Mouse (Mus musculus) CD4-positive, CD25-positive, alpha-beta regulatory T cell, adult 4 months (primary cell): ENCODE results near the gene Gse1. TPM values are rescaled to one million over a fixed set of nuclear protein-coding genes. Genes with fewer than 3 reads are reported as not detected.

Source experiments
- ATAC-seq: one replicate; pipeline ENCODE4 v1.8.0; 2017
- polyA plus RNA-seq, 2 experiments: library from polyadenylated mRNA; unstranded; fragments of 100-300 nt; shearing (Covaris generic); gene quantifications; one replicate each; pipeline ENCODE4 v1.2.1; 2017

The Gse1 gene
- polyA plus RNA-seq, 2 experiments from 2014 or later = 2.2 to 4.2 TPM

DNA sequence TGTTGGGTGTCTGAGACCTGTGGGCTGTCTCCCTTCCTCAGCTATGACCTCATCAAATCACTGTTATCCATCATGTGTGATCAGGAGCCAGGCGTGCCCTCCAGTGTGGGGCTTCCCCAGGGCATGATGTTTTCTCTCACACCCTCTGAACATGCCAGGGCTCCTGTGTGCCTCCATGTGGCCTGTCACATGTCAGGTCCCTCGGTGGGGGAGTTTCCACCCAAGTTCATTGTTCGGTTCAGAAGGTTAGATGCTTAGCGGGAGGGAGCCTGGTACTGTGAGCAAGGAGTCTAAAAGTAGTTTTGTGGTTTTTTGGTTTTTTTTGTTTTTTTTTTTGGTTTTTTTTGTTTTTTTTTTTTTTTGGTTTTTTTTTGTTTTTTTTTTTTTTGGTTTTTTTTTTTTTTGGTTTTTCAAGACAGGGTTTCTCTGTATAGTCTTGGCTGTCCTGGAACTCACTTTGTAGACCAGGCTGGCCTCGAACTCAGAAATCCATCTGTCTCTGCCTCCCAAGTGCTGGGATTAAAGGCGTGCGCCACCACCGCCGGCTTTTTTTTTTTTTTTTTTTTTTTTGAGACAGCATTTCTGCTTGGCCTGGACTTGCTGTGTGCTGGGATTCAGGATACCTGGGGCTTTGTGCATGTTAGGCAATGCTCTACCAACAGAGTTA lies 235.8 kb downstream of the Gse1 start:
- peak; percentile 71 for ATAC-seq

- ATAC-seq = no peak
Observed at GRCm38 (mm10) chr8:120464585-120464937, 236.3 kb downstream of the Gse1 start.

GRCm38 (mm10) chr8:120465710-120466109 lies 237.5 kb downstream of the Gse1 start:
- no peak for ATAC-seq

- ATAC-seq = no peak
Observed at GRCm38 (mm10) chr8:120466266-120466665, 238.0 kb downstream of the Gse1 start.

DNA sequence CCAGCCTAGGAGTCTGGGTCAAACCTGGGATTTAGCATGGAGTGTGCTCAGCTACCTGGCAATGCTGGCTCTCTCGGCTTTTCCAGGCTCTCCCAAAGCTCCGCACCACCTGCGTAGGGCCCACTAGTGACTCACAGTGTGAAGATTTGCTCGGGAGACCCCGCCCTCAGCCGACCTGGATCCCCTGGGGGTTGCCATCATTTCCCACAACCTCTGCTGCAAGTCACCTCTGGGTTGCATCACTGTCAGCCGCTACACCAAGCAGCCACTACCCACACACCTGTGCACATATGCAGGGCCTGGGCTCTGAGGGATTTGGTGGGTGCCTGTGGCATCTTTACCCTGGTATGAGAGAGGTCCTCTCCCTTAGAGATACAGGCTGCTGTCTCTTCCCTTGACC lies 239.3 kb downstream of the Gse1 start:
- no peak for ATAC-seq

- ATAC-seq = no peak
Observed at GRCm38 (mm10) chr8:120470170-120470569, 241.9 kb downstream of the Gse1 start.

DNA sequence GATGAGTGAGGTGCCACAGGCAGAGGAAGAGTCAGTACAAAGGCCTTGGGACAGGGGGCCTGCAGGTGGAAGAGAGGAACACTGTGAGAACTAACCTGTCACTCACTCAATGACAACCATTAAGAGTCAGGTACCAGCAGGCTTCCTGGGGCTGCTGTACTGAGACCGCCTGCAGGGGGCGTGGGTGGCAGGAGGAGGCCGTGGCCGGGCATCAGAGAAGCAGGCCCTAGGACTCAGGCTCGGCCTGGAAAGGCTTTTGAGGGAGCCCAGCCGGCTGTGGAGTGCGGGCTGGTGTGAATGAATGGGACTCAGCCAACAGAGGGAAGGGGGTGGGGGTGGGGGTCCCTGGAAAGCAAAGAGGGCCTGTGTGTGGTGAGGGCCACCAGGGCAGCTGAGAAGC lies 242.9 kb downstream of the Gse1 start:
- ATAC-seq = no peak

DNA sequence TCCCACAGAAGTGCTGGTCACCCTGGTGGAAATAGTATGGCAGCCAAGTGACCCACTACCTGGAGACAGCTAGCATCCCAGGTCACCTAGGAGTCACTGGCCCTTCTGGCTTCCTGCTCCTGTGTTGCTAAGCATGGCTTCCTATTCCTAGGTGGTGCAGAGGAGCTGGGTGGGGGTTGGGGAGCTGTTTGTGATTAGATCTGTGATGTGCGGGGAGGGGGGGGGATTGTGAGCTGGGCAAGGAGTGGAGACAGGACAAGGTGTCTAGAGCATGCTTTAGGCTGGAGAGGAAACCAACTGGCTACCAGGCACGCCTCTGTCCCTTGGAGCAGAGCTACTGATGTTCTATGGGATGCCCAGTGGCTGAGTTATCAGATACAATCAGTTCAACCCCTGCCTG lies 243.5 kb downstream of the Gse1 start:
- ATAC-seq = no peak

GRCm38 (mm10) chr8:120472230-120472629 lies 244.0 kb downstream of the Gse1 start:
- no peak for ATAC-seq

GRCm38 (mm10) chr8:120473729-120474364 lies 245.6 kb downstream of the Gse1 start:
- no peak for ATAC-seq

GRCm38 (mm10) chr8:120474496-120475235 lies 246.4 kb downstream of the Gse1 start:
- no peak for ATAC-seq

- no peak for ATAC-seq
Observed at GRCm38 (mm10) chr8:120475462-120476201, 247.4 kb downstream of the Gse1 start.

DNA sequence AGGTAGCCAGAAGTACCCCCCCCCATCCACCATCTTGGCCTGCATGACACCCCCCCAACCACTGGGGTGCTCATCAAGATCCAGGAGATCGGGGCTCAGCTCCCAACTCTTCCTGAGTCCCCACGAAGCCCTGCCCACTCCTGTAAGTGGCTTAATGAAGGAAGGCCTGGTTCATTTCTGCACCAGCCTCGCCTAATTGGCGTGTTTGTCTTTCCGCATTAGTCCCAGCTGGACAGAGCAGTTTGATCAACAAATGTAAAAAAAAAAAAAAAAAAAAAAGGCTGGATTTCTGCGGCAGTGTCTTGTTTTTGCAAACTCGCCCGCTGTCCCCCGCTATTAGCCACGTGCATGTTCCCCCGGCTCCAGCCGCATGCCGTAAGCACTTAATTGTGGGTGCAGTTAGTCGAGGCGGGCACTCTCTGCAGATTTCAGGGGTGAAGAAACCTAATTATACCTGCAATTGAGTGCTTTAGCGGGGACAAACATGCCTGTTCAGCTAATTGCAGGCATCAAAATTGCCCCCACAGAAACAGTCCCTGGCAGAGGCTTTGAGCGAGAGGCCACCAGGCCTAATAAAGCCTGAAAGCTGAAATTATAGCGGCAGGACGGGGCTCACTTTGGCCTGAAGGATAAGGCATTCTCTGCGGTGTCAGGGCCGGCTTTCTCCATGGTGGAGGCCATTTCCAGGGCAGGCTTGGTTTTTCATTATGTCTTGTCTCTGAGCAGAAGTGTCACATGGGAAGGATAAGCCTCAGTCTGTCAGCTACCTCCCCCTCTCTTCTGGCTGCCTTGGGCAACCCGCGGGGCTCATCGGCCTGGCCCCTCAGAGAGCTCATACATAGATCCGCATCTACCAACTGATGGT lies 248.7 kb downstream of the Gse1 start:
- ATAC-seq = no peak

- ATAC-seq = no peak
Observed at GRCm38 (mm10) chr8:120478754-120479153, 250.5 kb downstream of the Gse1 start.

- no peak for ATAC-seq
Observed at GRCm38 (mm10) chr8:120479691-120480090, 251.4 kb downstream of the Gse1 start.

GRCm38 (mm10) chr8:120482015-120482689 lies 253.9 kb downstream of the Gse1 start:
- ATAC-seq = no peak

DNA sequence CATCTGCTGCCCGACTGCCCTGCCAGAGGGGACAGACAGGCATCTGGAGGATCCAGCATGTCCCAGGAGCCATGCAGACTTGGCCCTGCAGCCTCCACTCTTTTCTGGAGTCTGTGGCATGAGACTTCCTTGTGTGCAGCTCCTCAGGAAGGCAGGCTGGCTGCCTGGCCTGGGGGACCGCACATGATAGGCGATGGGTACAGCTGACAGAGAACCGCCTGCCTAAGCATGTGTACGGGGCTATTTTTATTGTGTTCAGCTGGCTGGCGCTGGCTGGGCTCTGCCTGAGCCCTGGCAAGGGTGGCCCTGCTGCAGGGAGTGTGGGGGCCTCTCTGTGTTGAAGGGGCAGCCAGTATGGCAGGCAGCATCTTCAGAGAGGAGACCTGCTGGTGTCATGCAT lies 256.2 kb downstream of the Gse1 start:
- no peak for ATAC-seq

DNA sequence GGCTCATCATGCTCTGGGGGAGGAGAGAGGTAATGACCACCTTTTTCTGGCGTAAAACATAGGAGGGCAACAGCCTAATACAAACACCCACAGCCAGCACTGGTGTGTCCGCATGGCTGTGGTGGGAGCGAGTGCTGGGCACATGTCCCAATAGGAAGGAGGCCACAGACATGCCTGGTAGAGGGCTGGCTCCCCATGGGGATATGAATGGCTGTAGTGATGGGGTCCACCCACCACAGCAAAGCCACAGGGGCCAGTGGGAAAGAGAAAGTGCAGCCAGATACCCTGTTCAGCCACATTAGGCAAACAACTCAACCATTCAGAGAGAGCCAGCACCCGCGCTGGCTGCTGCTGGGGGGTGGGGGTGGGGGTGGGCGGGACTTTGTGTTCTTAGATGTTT lies 256.9 kb downstream of the Gse1 start:
- ATAC-seq = no peak

GRCm38 (mm10) chr8:120485551-120486476 lies 257.6 kb downstream of the Gse1 start:
- no peak for ATAC-seq
